Mouse (Mus musculus): ENCODE data around the gene Gm17268. TPM values are rescaled to one million over a fixed set of nuclear protein-coding genes. Genes with fewer than 3 reads are reported as not detected.

The Gm17268 gene
- polyA plus RNA-seq, 1 experiment, result not detected

DNA sequence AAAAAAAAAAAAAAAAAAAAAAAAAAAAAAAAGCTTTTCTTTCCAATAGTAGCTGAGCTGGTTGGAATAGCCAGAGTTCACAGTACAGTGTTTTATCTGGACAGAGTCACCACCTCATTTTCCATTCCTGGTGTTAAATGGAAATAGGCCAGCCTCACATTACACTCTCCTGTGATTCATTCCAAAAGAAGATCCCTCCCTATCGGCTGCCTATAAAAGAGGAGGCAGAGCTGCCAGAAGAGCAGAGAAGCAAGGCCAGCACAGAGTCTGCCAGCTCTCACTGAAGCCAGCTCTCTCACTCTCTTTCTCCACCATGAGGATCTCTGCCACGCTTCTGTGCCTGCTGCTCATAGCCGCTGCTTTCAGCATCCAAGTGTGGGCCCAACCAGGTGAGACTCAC is 7.1 kb upstream of the Gm17268 start, which contains the start of gene Ccl7:
Ccl7 (plus strand) TSS at position 242 of the 400 bp plus-strand sequence.
- TF ChIP-seq POLR2A (IDR thresholded peaks at IDR 0.05; ENCODE audit: control insufficient read depth, low read depth, low read length) (no peak), CTCF (IDR thresholded peaks at IDR 0.05; ENCODE audit: control insufficient read depth, insufficient read depth, insufficient replicate concordance, low read depth, low read length) (no peak)
- Histone ChIP-seq H3K4me1 (ENCODE audit: control insufficient read depth, insufficient read depth, low read length) (no peaks in the 10 kb centered on the region), H3K36me3 (ENCODE audit: control insufficient read depth, insufficient read depth, low read length) (no peaks in the 10 kb centered on the region), H3K27me3 (ENCODE audit: control insufficient read depth, insufficient read depth, low read length) (no peaks in the 10 kb centered on the region), H3K4me3 (ENCODE audit: control insufficient read depth, low read depth, low read length) (no peak within 1 kb of the TSS), H3K27ac (ENCODE audit: control insufficient read depth, insufficient read depth, low read depth, low read length) (no peak within 1 kb of the TSS)

DNA sequence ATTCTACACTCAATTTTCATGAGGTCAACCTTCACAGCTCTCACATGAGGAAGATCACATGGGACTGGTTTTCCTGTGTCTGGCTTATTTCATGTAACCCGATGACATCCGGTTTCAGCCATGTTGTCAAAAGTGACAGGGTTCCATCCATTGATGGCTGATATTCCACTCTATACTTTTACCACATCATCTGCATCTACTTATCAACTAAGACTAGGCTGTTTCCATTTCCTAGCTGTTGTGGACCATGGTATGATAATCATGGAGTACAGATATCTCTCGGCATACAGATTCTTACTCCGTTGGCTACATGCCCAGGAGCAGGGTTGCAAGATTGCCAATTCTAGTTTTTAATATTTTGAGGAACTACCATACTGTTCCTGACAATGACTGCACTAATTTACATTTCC is 3.3 kb upstream of the Gm17268 start:
- no peak for TF ChIP-seq POLR2A (IDR thresholded peaks at IDR 0.05; ENCODE audit: control insufficient read depth, low read depth, low read length)
- TF ChIP-seq CTCF (IDR thresholded peaks at IDR 0.05; ENCODE audit: control insufficient read depth, insufficient read depth, insufficient replicate concordance, low read depth, low read length), result no peak
- no peaks in the 10 kb centered on the region for H3K4me1 ChIP-seq (ENCODE audit: control insufficient read depth, insufficient read depth, low read length)
- no peak overlapping the region for H3K4me3 ChIP-seq (ENCODE audit: control insufficient read depth, low read depth, low read length)
- H3K27me3 ChIP-seq (ENCODE audit: control insufficient read depth, insufficient read depth, low read length), result no peaks in the 10 kb centered on the region
- no peak overlapping the region for H3K27ac ChIP-seq (ENCODE audit: control insufficient read depth, insufficient read depth, low read depth, low read length)
- no peaks in the 10 kb centered on the region for H3K36me3 ChIP-seq (ENCODE audit: control insufficient read depth, insufficient read depth, low read length)

GRCm38 (mm10) chr11:82039132-82039660 is 834 bp upstream of the Gm17268 start:
- TF ChIP-seq POLR2A (IDR thresholded peaks at IDR 0.05; ENCODE audit: control insufficient read depth, low read depth, low read length), result no peak
- H3K36me3 ChIP-seq (ENCODE audit: control insufficient read depth, insufficient read depth, low read length), result no peaks in the 10 kb centered on the region
- no peak overlapping the region for H3K27ac ChIP-seq (ENCODE audit: control insufficient read depth, insufficient read depth, low read depth, low read length)
- no peak overlapping the region for H3K4me3 ChIP-seq (ENCODE audit: control insufficient read depth, low read depth, low read length)
- no peaks in the 10 kb centered on the region for H3K27me3 ChIP-seq (ENCODE audit: control insufficient read depth, insufficient read depth, low read length)
- no peaks in the 10 kb centered on the region for H3K4me1 ChIP-seq (ENCODE audit: control insufficient read depth, insufficient read depth, low read length)

- Histone ChIP-seq H3K4me1 (ENCODE audit: control insufficient read depth, insufficient read depth, low read length) (no peaks in the 10 kb centered on the region), H3K4me3 (ENCODE audit: control insufficient read depth, low read depth, low read length) (no peak overlapping the region), H3K27me3 (ENCODE audit: control insufficient read depth, insufficient read depth, low read length) (no peaks in the 10 kb centered on the region), H3K36me3 (ENCODE audit: control insufficient read depth, insufficient read depth, low read length) (no peaks in the 10 kb centered on the region), H3K27ac (ENCODE audit: control insufficient read depth, insufficient read depth, low read depth, low read length) (no peak overlapping the region)
- TF ChIP-seq POLR2A (IDR thresholded peaks at IDR 0.05; ENCODE audit: control insufficient read depth, low read depth, low read length) (no peak), CTCF (IDR thresholded peaks at IDR 0.05; ENCODE audit: control insufficient read depth, insufficient read depth, insufficient replicate concordance, low read depth, low read length) (no peak)
These were observed 2.5 kb downstream of the Gm17268 start for GRCm38 (mm10) chr11:82035857-82036256.

DNA sequence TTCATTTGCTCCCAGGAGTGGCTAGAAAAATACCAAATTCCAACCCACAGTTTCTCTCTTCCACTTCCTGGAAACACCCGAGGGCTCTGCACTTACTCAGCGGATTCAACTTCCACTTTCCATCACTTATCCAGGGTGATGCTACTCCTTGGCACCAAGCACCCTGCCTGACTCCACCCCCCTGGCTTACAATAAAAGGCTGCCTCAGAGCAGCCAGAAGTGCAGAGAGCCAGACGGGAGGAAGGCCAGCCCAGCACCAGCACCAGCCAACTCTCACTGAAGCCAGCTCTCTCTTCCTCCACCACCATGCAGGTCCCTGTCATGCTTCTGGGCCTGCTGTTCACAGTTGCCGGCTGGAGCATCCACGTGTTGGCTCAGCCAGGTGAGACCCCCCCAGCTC is 3.0 kb downstream of the Gm17268 start, which contains the start of gene Ccl2:
Ccl2 (plus strand) TSS at position 216 of the 400 bp plus-strand sequence.
- TF ChIP-seq CTCF (IDR thresholded peaks at IDR 0.05; ENCODE audit: control insufficient read depth, insufficient read depth, insufficient replicate concordance, low read depth, low read length), result no peak
- TF ChIP-seq POLR2A (IDR thresholded peaks at IDR 0.05; ENCODE audit: control insufficient read depth, low read depth, low read length), result no peak
- Histone ChIP-seq H3K27me3 (ENCODE audit: control insufficient read depth, insufficient read depth, low read length) (no peaks in the 10 kb centered on the region), H3K4me3 (ENCODE audit: control insufficient read depth, low read depth, low read length) (no peak within 1 kb of the TSS), H3K27ac (ENCODE audit: control insufficient read depth, insufficient read depth, low read depth, low read length) (no peak within 1 kb of the TSS), H3K4me1 (ENCODE audit: control insufficient read depth, insufficient read depth, low read length) (no peaks in the 10 kb centered on the region), H3K36me3 (ENCODE audit: control insufficient read depth, insufficient read depth, low read length) (no peaks in the 10 kb centered on the region)

DNA sequence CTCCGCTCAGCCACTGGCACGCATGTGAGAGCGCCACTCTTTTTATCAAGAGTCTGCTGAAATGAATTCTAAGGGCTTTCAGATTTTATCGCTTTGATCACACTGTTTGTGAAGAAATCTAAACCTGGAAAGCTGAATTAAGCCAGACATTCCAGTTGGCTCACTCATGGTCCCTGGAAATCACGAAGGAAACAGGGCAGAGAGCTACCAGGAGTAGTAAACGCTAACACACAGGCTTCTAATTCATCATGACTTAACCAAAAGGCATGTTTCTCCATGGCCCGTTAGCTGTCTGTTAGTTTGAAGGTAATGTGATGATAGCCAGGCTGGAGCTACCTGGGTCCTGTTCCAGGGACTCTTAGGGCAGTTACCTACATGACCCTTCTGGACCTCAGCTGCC is 3.9 kb downstream of the Gm17268 start:
- Histone ChIP-seq H3K27me3 (ENCODE audit: control insufficient read depth, insufficient read depth, low read length) (no peaks in the 10 kb centered on the region), H3K27ac (ENCODE audit: control insufficient read depth, insufficient read depth, low read depth, low read length) (no peak overlapping the region), H3K4me3 (ENCODE audit: control insufficient read depth, low read depth, low read length) (no peak overlapping the region), H3K36me3 (ENCODE audit: control insufficient read depth, insufficient read depth, low read length) (no peaks in the 10 kb centered on the region), H3K4me1 (ENCODE audit: control insufficient read depth, insufficient read depth, low read length) (no peaks in the 10 kb centered on the region)
- no peak for TF ChIP-seq CTCF (IDR thresholded peaks at IDR 0.05; ENCODE audit: control insufficient read depth, insufficient read depth, insufficient replicate concordance, low read depth, low read length)
- no peak for TF ChIP-seq POLR2A (IDR thresholded peaks at IDR 0.05; ENCODE audit: control insufficient read depth, low read depth, low read length)

DNA sequence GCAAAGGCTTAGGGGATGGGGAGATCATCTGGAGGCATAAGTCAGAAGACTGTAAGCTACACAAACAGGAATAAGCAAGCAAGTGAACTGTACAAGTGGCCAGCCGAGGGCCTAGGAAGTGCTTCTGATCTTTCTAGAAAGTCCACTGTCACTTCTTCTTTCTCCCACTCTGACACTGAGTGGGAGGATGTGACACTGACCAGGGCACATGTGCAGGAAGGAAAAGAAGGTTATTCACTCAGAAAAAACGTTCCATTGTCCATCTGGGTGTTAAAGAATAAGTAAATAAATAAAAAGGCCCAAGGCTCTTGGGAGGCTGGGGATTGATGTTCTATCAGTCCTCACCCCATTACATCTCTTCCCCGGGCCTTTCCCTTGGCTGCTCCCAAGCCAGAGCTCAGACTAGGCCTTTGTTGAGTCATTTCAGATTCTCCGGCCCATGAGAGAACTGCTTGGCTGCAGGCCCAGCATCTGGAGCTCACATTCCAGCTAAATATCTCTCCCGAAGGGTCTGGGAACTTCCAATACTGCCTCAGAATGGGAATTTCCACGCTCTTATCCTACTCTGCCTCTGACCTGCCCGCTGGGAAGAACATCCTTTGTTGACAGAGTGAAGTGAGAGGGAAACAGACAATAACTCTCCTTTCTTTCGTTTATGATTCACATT is 5.6 kb downstream of the Gm17268 start:
- H3K27me3 ChIP-seq (ENCODE audit: control insufficient read depth, insufficient read depth, low read length), result no peaks in the 10 kb centered on the region
- H3K4me1 ChIP-seq (ENCODE audit: control insufficient read depth, insufficient read depth, low read length), result no peaks in the 10 kb centered on the region
- H3K4me3 ChIP-seq (ENCODE audit: control insufficient read depth, low read depth, low read length), result no peak overlapping the region
- TF ChIP-seq CTCF (IDR thresholded peaks at IDR 0.05; ENCODE audit: control insufficient read depth, insufficient read depth, insufficient replicate concordance, low read depth, low read length) (no peak), POLR2A (IDR thresholded peaks at IDR 0.05; ENCODE audit: control insufficient read depth, low read depth, low read length) (no peak)
- no peaks in the 10 kb centered on the region for H3K36me3 ChIP-seq (ENCODE audit: control insufficient read depth, insufficient read depth, low read length)
- H3K27ac ChIP-seq (ENCODE audit: control insufficient read depth, insufficient read depth, low read depth, low read length), result no peak overlapping the region; the same call in 1 of the 2 replicates

Data from testis, adult 2 months (tissue).